Mouse (Mus musculus) spleen, adult 12 weeks (tissue): ENCODE data around the gene Gm20388.

Experiments
- DNase-seq: peaks from one replicate; pipeline ENCODE4 v3.0.0; 2022; ENCODE audit warnings: low spot score

The Gm20388 gene

DNA sequence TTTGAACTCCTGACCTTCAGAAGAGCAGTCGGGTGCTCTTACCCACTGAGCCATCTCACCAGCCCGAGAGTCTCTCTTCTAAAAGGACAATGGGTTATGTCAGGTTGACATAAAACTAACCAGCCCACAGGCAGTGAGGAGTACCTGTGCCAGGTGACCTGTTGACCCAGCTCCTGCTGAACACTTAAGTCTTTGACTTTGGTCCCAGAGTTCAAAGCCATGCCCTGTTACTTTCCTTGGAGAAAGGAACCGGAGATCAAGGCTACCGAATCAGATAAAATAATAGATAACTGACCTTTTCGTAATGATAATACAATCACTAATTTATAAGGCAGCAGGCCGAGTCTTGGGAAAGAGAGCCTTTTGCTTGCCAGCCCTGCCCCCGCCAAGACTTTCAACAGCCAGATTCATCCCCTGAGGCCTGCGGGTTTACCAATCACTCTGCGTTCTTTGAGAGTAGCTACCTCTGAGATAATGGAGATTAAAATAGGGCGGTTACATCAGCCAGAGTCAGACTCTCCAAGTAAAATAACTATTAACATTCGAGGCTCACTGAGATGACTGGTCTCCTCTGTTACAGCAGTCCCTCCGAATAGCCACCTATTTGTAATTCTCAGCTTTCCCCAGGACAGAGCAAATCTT, 2021.5 kb downstream of the Gm20388 start:
- no peak for DNase-seq

DNA sequence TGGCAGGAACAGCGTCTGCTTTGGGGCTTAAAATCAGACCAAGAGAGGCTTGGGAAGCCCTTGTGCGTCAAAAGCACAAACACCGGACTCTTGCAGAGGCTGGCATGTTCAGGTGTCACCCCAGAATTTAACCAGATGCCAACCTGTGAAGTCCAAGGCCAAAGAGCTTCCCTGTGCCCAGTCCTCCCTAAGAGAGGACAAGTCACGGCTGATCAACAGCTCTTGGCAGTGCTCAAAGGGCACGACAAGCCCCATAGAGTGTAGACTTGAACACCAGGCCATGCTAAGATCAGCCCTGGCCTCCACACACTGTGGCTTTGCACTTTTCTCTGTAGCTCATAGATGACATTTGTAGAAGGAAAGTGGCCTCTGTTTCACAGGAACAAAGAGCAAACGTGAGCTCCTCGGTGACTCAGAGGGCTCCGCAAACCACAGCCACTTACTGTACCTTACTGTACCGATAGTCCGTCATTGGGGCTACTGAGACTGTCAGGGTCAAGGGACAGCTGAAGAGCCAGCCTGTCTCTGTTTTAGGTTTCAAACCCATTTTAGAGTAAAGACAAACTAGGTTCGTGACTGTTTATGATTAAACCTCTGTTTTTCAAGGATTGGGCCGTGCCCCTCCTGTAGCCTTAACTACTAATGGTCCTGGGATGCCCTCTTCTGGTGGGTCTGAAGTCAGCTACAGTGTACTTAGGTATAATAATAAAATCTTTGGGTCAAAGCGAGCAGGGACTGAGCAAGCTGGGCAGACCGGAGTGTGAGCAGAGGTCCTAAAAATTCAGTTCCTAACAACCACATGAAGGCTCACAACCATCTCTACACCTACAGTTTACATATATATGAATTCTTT, 2022.3 kb downstream of the Gm20388 start:
- DNase-seq = no peak

DNA sequence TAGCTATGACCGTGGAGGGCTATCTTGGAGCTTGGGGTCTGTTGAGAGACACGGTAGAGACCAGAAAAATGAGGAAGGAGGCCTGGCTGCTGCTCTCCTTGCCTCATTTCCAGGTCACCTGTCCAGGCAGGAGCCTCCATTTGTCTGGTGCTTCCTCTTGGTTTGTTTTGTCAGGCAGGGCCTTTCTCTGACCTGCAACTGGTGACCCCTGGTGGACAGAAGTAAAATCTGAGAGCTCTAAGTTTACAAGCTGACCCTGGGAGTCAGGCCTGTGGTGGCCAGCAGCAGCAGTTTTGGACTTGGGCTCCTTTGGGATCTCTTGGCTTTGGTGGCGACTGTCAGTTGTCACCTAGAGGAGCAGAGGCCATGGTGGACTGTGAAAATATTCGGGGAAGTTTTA, 2023.9 kb downstream of the Gm20388 start:
- DNase-seq = no peak

DNA sequence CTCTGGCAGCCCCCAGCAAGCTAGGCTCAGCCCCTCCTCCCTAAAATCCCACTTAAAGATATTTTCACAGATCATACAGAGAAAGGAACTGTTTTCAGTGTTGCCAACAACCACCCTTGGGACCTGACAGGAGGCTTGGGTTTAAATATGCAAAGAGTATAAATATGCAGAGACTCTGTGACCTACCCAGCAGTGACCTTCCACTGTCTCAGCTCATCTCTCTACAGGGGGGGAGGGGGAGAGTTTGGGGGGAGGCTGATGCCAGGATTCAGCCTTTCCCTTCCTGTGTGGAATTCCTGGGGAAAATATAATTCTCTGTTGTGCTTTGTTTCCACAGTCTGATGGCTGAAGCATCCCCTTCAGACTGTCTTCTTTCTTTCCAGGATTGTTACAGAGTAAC, 2024.3 kb downstream of the Gm20388 start:
- DNase-seq = no peak

DNA sequence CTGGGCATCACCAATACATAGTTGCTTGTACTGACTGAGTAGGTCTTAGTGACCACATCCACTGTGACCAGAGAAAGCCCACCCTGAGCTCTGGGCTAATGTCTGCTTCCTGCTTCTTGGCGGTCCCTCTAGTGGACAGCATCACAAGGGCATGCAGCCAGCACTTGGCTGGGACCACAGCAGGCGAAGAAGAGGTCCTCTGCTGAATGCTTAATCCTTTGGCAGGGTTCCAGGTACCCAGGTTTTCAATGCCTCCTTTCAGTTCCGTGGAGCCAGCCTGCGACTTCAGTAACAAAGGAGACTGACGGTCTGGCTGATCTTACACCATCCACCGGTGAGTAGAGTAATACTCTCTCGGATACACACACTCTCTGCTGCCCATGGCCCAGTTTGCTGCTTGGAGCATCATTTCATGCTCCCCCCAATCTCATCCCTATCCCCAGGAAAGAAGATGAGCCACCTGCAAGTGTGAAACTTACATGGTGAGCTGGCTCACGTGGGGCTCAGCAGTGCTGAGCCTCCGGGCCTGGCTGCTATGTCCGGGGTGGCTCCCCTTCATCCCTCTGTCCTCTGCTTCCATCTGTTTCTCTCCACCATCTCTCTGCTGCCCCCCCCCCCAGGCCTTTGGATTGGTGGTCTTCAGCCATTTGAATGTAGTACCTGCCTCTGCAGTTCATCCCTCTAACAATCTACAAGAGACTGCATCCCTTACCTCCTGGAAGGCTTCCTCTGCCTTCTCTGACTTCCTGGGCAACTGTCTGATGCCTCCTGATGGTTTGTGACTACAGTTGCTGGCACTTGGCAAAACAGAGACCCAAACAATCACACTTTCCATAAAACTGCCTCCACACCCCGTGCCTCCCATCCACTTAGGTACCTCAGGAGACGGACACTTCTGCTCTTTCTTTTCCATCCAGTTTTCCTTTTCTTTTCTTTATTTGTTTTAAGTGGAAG, 2025.0 kb downstream of the Gm20388 start:
- DNase-seq = no peak

DNA sequence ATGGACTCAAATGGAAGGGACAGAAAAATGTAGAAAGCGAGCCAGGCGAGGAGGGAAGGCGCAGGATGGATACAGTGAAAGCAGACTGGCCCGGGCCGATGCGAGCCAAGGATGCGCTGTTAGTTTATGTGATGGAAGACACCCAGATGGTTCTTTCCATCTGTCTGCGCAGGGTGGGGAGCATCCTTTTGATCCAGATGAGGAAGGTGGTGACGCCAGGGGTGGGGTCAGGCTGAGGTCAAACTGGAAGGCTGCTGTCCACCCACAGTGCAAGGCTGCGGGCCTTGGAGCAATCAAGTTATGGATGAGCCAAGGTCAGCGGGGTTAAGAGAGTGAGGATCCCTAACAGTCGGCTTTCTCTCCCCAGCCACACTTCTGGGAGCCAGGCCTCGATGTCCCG, 2025.8 kb downstream of the Gm20388 start:
- DNase-seq = no peak

DNA sequence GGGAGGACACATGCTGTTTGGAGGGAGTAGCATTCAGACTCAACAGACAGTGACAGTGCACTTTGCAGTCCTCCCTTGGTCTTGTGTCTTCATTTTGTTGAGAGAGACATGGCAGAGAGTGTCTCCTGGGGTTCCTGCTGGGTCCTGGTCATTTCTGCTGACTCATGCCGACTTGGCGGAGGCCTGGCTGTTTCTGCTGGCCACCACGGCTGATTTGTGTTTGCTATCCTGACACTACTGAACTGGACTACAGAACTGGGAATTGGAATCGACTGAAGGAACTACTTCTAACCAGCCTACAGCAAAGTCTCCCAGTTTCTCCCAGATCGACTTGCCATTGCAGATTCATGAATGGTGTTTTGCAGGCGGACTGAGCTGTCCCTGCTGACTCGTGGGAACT, 2028.1 kb downstream of the Gm20388 start:
- no peak for DNase-seq

DNA sequence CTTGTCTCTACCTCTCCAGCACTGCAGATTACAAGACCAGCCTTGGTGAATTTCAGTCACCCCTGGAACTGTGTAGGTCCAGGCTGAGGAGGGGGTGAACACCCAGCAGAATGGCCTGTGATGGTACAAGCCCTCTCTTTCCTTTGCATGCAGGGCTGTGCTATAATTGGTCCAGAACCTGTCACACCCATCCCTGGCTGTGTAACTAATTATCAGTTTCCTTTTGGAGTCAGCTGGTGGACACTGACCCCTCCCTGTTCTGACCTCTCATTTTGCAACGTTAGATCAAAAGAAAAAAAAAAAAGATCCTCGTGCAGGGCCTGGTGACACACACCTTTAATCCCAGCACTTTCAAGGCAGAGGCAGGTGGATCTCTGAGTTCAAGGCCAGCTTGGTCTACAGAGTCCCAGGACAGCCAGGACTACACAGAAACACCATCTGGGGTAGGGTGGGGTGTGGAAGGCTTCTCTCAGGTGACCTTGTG, 2032.5 kb downstream of the Gm20388 start:
- DNase-seq = no peak

DNA sequence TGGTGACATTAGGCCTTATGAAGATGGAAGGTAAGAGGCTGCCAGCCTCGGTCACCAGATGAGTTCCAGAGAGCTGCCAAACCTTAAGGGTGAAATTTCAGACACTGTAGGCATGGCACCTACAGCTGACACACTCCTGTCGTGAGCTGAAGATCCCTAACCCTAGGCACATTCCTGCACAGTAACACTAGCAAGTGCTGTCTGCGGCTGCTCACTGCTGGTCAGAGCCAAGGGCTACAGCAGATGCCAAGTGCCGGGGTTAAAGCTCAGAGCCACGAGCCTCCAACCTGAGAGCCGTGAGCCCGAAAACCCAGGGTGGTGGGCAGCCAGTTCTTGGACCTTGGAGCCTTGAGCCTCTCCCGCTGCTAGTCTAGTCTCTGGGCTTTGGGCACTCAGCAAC, 2033.1 kb downstream of the Gm20388 start:
- no peak for DNase-seq

DNA sequence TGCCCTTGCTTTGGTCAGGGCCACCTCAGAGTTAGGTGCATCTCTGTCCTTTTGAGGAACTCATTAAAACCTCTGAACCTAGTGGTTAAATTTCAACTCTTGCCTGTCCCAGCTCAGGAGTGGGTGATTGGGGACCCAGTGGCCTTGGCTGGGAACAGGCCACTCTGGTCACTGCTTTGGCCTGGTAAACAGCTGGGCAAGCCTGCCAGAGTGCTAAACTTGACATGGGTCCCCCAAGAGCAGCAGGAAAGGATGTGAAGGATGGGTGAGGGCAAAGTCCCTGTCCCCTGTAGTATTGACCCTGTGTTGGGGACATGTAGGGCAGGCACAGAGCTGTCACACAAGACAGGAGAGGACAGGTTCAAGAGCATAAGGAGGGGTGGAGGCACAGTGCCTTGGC, 2034.2 kb downstream of the Gm20388 start, which contains the start of gene Car5a:
Car5a (minus strand) TSS at position 74 of the 400 bp plus-strand sequence.
- no peak for DNase-seq

DNA sequence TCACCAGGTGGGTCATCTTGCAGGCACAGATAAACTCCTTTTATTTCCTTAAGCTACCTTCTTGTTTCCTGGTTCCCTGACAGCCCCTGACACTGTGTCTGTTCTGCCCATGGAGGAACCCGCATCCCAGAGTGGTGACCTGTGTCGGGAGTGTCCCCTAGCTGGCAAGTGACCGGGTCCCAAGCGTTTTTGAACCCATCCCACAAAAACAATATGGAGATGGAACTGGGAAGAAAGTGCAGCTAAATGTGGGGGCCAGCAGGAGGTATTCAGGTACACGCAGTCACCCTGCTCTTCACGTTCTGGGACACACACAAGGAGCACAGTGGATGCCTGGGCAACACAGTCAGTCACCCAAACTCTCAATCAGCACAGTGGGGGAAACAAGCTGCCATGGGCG, 2035.7 kb downstream of the Gm20388 start:
- no peak for DNase-seq

DNA sequence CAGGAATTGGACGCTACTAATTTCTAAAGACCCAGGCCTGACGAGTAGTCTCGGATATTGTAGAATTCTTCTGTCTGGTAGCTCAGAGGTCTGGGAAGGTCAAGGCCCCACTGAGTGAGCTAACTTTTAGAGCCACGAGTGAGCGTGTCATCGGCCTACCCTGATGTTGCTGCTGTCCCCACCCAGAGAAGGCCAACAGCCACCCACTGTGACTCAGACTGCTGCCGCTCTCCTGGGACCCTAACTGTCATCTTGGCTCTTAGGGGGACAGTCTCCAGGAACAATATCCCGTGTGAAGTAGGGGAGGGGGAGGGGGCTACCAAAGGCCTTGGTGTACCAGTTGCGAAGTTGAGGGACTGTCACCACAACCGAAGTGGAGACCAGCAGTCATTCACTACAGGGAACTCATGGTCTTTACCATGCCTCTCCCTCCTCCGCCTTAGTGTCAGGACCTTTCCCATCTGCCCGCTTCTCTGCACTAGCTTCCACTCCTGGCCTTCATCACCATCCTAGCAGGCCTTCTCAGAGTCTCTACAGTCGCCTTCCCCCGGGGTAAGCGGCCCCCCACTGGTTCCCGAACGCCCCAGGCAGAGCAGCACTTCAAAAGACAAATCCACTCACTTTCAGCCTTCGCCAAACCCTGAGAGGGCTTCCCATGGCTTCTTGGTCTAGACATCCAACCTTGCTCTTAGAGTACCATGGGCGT, 2036.6 kb downstream of the Gm20388 start:
- no peak for DNase-seq

DNA sequence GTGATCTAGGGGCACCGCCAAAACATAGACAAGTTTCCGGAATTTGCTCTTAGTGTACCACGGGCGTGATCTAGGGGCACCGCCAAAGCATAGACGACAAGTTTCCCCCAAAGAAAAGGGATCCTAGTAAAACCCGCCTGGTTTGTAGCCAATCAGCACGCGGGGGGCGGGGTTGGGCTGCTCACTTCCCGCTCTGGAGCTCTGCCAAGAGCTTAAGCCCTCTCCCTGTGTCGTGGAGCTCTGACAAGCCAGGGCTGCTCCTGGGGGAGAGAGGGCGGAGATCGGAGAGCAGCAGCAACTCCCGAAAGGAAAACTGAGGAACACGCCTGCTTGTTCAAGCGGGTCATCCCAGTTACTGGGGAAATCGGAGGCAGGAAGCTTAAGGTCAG, 2037.1 kb downstream of the Gm20388 start:
- peak; percentile 84 for DNase-seq

DNA sequence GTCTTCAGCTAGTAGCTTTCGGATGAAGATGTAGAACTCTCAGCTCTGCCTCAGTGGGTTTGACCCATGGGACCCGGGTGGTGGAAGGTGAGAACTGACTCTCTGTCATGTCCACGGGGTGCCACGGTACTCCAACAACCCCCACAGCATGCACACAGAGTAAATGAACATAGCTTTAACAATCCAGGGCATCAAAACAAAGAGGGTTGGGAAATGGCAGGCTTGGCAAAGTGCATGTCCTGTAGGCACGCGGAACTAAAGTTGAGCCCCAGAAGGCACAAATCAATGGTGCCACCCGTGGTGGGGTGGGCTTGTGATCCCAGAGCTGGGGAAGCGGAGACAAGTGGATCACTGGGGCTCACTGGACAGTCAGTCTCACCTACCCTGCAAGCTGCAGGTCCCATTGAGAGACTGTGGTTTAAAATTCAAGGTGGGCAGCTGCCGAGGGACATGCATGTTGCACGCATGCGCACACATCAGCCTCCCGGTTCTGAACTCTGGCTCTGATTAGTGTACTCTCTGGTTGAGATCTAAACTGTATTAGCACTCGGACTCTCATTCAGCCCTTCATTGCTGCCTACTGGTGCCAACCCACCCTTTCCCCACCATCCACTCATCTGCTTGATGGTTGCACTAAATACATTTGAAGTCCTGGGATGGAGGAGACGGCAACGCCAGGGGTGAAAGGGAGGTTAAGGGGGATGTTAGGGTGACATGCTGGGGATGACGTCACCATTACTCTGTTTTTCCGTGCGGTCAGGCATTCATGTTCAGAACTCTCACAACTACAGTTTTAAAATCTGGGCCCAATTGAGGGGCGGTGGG, 2037.9 kb downstream of the Gm20388 start:
- DNase-seq = no peak

DNA sequence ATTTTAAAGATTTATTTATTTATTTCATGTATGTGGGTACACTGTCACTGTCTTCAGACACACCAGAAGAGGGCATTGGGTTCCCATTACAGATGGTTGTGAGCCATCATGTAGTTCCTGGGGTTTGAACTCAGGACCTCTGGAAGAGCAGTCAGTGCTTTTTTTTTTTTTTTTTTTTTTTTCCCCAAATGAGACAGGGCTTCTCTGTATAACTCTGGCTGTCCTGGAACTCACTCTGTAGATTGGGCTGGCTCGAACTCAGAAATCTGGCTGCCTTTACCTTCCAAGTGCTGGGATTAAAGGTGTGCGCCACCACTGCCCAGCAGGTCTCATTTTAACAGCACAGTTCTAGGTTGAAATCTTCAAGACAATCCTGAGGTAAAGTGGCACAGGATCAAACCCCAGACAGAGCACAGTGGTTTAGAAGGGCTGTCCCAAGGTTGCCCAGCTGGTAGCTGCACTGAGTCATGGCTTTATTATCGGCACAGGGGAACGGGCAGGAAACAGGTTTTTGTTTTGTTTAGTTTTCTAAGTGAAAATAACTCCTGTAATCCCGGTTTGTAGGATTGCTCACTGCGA, 2038.7 kb downstream of the Gm20388 start, which contains the start of gene Banp:
Banp (plus strand) TSS at position 529 of the 579 bp plus-strand sequence.
- DNase-seq = no peak

DNA sequence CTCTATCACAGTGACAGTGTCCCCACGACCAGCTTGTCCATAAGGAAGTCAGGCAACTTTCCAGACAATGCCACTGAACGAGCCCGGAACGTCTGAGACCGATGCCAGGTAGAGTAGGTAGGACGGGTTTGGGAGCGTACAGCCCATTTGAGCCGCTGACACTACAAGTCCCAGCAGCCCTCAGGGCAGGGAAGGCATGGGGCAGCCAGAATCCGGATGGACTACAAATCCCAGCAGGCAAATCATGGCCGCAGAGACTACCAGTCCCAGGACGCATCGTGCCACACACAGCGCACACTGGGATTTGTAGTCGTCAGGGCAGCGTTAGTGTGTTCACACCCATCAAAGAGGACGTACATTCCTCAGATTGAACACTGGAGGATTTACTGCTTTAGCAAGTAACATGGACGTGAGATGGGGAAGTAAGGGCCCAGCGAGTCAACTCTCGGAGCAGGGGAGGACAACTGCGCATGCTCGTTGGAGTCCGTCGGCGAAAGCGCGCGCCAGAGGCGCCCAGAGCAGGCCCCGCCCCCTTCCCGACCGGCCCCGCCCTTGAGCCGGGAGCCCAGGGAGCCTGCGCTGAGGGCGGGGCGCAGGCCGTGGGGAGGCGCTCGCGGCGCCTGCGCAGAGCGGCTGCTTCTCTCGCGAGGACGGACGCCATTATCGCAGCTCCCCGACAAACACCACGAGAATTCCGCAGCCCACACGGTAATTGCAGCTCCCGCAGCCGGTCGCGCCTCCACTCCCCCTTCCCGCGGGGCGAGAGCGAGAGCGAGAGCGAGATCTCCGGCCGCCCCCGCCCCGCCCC, 2039.5 kb downstream of the Gm20388 start:
- peak; percentile 99 for DNase-seq

DNA sequence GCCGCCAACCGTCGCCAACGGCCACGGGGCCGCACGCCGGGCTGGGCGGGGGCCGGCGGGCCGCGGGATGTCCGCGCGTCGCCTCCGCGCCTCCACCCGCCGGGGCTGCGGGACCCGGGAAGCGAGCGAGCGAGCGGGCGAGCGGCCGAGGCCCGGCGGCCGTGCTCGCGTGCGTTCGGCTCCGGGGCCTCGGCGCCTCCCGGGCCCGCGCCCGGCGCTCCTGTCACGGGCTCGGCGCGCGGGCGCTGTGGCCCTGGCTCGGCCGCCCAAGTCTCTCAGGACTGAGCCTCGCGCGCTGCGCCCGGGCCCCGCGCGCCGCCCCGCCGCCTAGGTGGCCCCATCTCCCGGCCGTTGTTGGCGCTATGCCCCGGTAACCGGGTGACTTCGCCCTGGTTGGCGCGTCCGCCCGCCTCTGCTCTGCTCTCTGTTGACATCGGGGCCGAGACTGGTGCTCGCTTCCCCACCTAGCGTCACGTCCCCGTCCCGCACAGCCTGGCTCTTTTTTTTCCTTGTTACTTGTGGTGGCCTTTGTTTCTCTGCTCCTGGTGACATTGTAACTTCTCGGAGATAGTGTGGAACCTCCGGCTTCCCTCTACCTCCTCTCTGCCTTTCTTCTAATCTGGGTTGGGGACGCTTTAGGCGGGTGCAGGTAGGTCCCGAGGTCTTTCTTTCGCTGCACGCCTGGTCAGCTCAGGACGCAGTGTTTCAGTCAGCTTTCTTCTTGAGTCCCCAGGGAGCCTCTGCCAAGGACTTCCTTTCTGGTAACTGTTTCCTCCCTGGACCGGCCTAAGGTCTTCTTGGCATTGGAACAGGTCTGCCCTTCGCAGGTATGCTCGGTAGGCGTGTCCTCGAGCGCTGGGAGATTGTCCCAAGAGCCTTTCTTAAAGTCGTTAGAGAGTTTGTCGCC, 2040.4 kb downstream of the Gm20388 start:
- peak; percentile 54 for DNase-seq

DNA sequence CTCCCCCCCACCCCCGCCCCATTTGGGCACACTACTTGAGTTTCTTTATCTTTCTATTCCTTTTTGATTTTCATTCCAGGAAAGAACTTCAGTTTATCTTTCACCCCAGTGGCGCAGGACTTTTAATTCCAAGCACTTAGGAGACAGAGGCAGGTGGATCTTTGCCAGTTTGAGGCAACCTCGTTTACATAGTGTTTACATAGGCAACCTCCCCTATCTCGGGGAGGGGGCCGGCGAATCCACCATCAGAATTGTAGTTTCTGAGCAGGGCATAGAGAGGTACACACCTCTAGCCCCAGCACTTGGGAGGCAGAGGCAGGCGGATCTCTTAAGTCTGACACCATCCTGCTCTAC, 2041.0 kb downstream of the Gm20388 start:
- no peak for DNase-seq
